Comparison of ENCODE assay signal across 11 mouse cellular contexts in genomic region chr6:112929291-112929984, GRCm38 (mm10). TPM values are rescaled to one million over a fixed set of nuclear protein-coding genes. Genes with fewer than 3 reads are reported as not detected.
DNase-seq lines count a peak whose midpoint lies in the region; ATAC-seq and TF ChIP-seq lines count a peak whose summit lies in the region.
"Had no signal": no experiment of that assay in that cellular context is flagged by ENCODE, and none has a peak within 500 bp of the region (broad histone marks: within the 10 kb centered on the region; RNA-seq: fewer than 3 reads in every experiment).

No protein-coding gene starts in this region.

- H3K9ac ChIP-seq in heart, postnatal 0 days (replicated peaks; ENCODE audit: low read depth, low read length), result no peak overlapping the region
- H3K9ac ChIP-seq in forebrain, embryonic 16.5 days (replicated peaks; ENCODE audit: low read depth, low read length), result peak overlapping the region; percentile 24; the same call in 1 of the 2 replicates
- no peak overlapping the region for H3K9ac ChIP-seq in midbrain, embryonic 11.5 days (ENCODE audit: low read length)

- peak overlapping the region; percentile 15; the same call in 1 of the 2 replicates for H3K4me3 ChIP-seq in heart, postnatal 0 days (ENCODE audit: low read depth, low read length)
- H3K4me3 ChIP-seq in forebrain, embryonic 16.5 days (replicated peaks; ENCODE audit: low read length), result peak overlapping the region; percentile 24; the same call in 1 of the 2 replicates
- H3K4me3 ChIP-seq in midbrain, embryonic 11.5 days (ENCODE audit: low read depth, low read length), result no peak overlapping the region

- H3K27me3 ChIP-seq in heart, postnatal 0 days (ENCODE audit: control insufficient read depth, insufficient read depth, low read length), result no peaks in the 10 kb centered on the region
- H3K27me3 ChIP-seq in forebrain, embryonic 16.5 days (replicated peaks; ENCODE audit: control insufficient read depth, insufficient read depth, low read length), result no peaks in the 10 kb centered on the region
- H3K27me3 ChIP-seq in midbrain, embryonic 11.5 days (ENCODE audit: control insufficient read depth, insufficient read depth, low read length), result no peaks in the 10 kb centered on the region

- H3K4me2 ChIP-seq in heart, postnatal 0 days (ENCODE audit: low read depth, low read length), result peak overlapping the region; percentile 49
- peak overlapping the region; percentile 51 for H3K4me2 ChIP-seq in forebrain, embryonic 16.5 days (ENCODE audit: low read length)
- H3K4me2 ChIP-seq in midbrain, embryonic 11.5 days, result peak overlapping the region; percentile 24; the same call in 1 of the 2 replicates

- TF ChIP-seq EP300 in heart, postnatal 0 days (IDR thresholded peaks at IDR 0.05; ENCODE audit: low read depth), result no peak

- no peak for TF ChIP-seq CTCF in heart, postnatal 0 days (IDR thresholded peaks at IDR 0.05; ENCODE audit: low read depth)

- H3K27ac ChIP-seq in heart, postnatal 0 days (ENCODE audit: low read depth), result no peak overlapping the region
- peak overlapping the region; percentile 74 for H3K27ac ChIP-seq in forebrain, embryonic 16.5 days (ENCODE audit: low read length)
- H3K27ac ChIP-seq in midbrain, embryonic 11.5 days (ENCODE audit: low read depth, low read length), result peak overlapping the region; percentile 56

- no peak for ATAC-seq in heart, postnatal 0 days (ENCODE audit: insufficient read depth, low read depth)
- ATAC-seq in forebrain, embryonic 16.5 days, result peak; percentile 48
- ATAC-seq in midbrain, embryonic 11.5 days (ENCODE audit: low FRiP score), result no peak; the same call in 1 of the 2 replicates

- H3K36me3 ChIP-seq in heart, postnatal 0 days (replicated peaks; ENCODE audit: control insufficient read depth, insufficient read depth, low read length), result no peaks in the 10 kb centered on the region
- H3K36me3 ChIP-seq in forebrain, embryonic 16.5 days (ENCODE audit: control insufficient read depth, insufficient read depth), result no peaks in the 10 kb centered on the region
- H3K36me3 ChIP-seq in midbrain, embryonic 11.5 days (ENCODE audit: control insufficient read depth, insufficient read depth, low read length), result no peaks in the 10 kb centered on the region

- no peak for DNase-seq in heart, postnatal 0 days (ENCODE audit: low spot score)
- no peak for DNase-seq in heart, adult 11 months
- peak; percentile 37 for DNase-seq in NIH3T3 (ENCODE audit: low read depth)
- no peak for DNase-seq in midbrain, embryonic 11.5 days (ENCODE audit: low spot score, missing footprints)
- no peak for DNase-seq in urinary bladder, postnatal 14 days (ENCODE audit: low spot score)
- DNase-seq in cerebellum, adult 9-10 months, result no peak
- no peak for DNase-seq in lung, adult 18-20 months
- DNase-seq: kidney, postnatal 4 days; lung, postnatal 36 days; spleen, adult 18-20 months had no signal

- H3K9me3 ChIP-seq in heart, postnatal 0 days (replicated peaks; ENCODE audit: control insufficient read depth, low read length), result no peaks in the 10 kb centered on the region
- H3K9me3 ChIP-seq in forebrain, embryonic 16.5 days (ENCODE audit: control insufficient read depth, low read length), result no peaks in the 10 kb centered on the region
- H3K9me3 ChIP-seq in midbrain, embryonic 11.5 days (ENCODE audit: control insufficient read depth, low read length), result no peaks in the 10 kb centered on the region

- H3K4me1 ChIP-seq in heart, postnatal 0 days (ENCODE audit: control insufficient read depth, insufficient read depth), result no peaks in the 10 kb centered on the region
- peaks cover 70% of the 10 kb centered on the region for H3K4me1 ChIP-seq in forebrain, embryonic 16.5 days (replicated peaks; ENCODE audit: control insufficient read depth, insufficient read depth, low read length)
- H3K4me1 ChIP-seq in midbrain, embryonic 11.5 days (ENCODE audit: control insufficient read depth, insufficient read depth, low read length), result peaks cover 89% of the 10 kb centered on the region

- 70% methylated on average over 6 of the region's 6 CpGs for WGBS in heart, postnatal 0 days
- 45% methylated on average over 6 of the region's 6 CpGs for WGBS in forebrain, embryonic 16.5 days
- WGBS in midbrain, embryonic 11.5 days, result 81% methylated on average over 6 of the region's 6 CpGs

RNA-seq across cellular contexts. Expression of gene Srgap3, which starts 17.6 kb away (rescaled TPM):
- total RNA-seq in heart, postnatal 0 days (2014; rRNA removed; ENCODE audit: low replicate concordance), result 0.70 TPM in 1 of 2 replicates, not detected in the other
- polyA plus RNA-seq in heart, postnatal 0 days (2015; fragmentation: Nextera tagmentation; extraction: Ambion mirVana), result 0.19 and 0.33 TPM in 2 replicates
- 32.2 and 37.2 TPM in 2 replicates for polyA plus RNA-seq in forebrain, embryonic 16.5 days (2015; fragmentation: Nextera tagmentation; extraction: Ambion mirVana)
- polyA plus RNA-seq in midbrain, embryonic 11.5 days (2014; fragmentation: Nextera tagmentation; extraction: Ambion mirVana), result 48.9 and 54.9 TPM in 2 replicates

Comparison
In these comparisons a context has a peak if more than half of its experiments do, and no peak if none do; other contexts are left out.
1. RNA of gene Srgap3, which starts 17.6 kb away (polyA plus RNA-seq): 48.9 to 54.9 TPM in midbrain, embryonic 11.5 days and 32.2 to 37.2 TPM in forebrain, embryonic 16.5 days; 0.19 to 0.33 TPM in heart, postnatal 0 days; every median in the first group is over 10 times any median in the second.
2. Peak in every context shown above with its lines, with median percentiles within 50 percentile points of each other: H3K4me2 ChIP-seq.